Mouse (Mus musculus): ENCODE results near the gene Tsnax. TPM values are rescaled to one million over a fixed set of nuclear protein-coding genes. Genes with fewer than 3 reads are reported as not detected.

Gene Tsnax
- polyA plus RNA-seq (2015; fragmentation: Nextera tagmentation; extraction: Ambion mirVana): 136 and 149 TPM in 2 replicates

- Histone ChIP-seq H3K4me3 (peak within 1 kb of the TSS; percentile 99), H3K4me1 (peaks cover 6% of the 10 kb centered on the region; the same call in 1 of the 2 replicates), H3K4me2 (peak within 1 kb of the TSS; percentile 80), H3K9ac (peak within 1 kb of the TSS; percentile 98), H3K36me3 (peaks cover 30% of the 10 kb centered on the region), H3K27ac (peak within 1 kb of the TSS; percentile 82), H3K27me3 (no peaks in the 10 kb centered on the region; the same call in 1 of the 2 replicates), H3K9me3 (0 out of 2 replicates have a peak, but pooled peaks cover 2% of the 10 kb centered on the region)
- peak; percentile 94 for ATAC-seq (ENCODE audit: insufficient number of reproducible peaks, insufficient read depth, low FRiP score, low TSS enrichment, low read depth)
- WGBS: 3% methylated on average over 84 of the region's 84 CpGs
These were observed at the start of gene Tsnax for GRCm38 (mm10) chr8:125012695-125013627. TSS of gene Tsnax (plus strand) at chr8:125012997.

GRCm38 (mm10) chr8:124963246-124963645 lies 49.6 kb upstream of the Tsnax start:
- WGBS: 92% methylated on average over 5 of the region's 5 CpGs
- Histone ChIP-seq H3K36me3 (no peaks in the 10 kb centered on the region), H3K27me3 (no peaks in the 10 kb centered on the region), H3K27ac (no peak overlapping the region), H3K9ac (no peak overlapping the region), H3K4me2 (no peak overlapping the region), H3K4me3 (no peak overlapping the region), H3K4me1 (peaks cover 21% of the 10 kb centered on the region), H3K9me3 (no peaks in the 10 kb centered on the region)
- ATAC-seq (ENCODE audit: insufficient number of reproducible peaks, insufficient read depth, low FRiP score, low TSS enrichment, low read depth): no peak

GRCm38 (mm10) chr8:124964966-124965365 lies 47.8 kb upstream of the Tsnax start:
- Histone ChIP-seq H3K36me3 (no peaks in the 10 kb centered on the region), H3K27ac (no peak overlapping the region), H3K27me3 (no peaks in the 10 kb centered on the region), H3K9me3 (no peaks in the 10 kb centered on the region), H3K4me2 (no peak overlapping the region), H3K4me1 (peaks cover 20% of the 10 kb centered on the region), H3K9ac (no peak overlapping the region), H3K4me3 (no peak overlapping the region)
- 93% methylated on average over 8 of the region's 8 CpGs for WGBS
- ATAC-seq (ENCODE audit: insufficient number of reproducible peaks, insufficient read depth, low FRiP score, low TSS enrichment, low read depth): no peak

GRCm38 (mm10) chr8:124970312-124970933 lies 42.4 kb upstream of the Tsnax start:
- Histone ChIP-seq H3K36me3 (no peaks in the 10 kb centered on the region), H3K27ac (no peak overlapping the region), H3K9ac (no peak overlapping the region), H3K4me3 (no peak overlapping the region), H3K9me3 (0 out of 2 replicates have a peak, but pooled peaks cover 3% of the 10 kb centered on the region), H3K4me1 (peaks cover 11% of the 10 kb centered on the region), H3K4me2 (no peak overlapping the region), H3K27me3 (no peaks in the 10 kb centered on the region)
- 46% methylated on average over 6 of the region's 6 CpGs for WGBS
- ATAC-seq (ENCODE audit: insufficient number of reproducible peaks, insufficient read depth, low FRiP score, low TSS enrichment, low read depth): no peak

- no peaks in the 10 kb centered on the region for H3K36me3 ChIP-seq
- H3K9me3 ChIP-seq: 0 out of 2 replicates have a peak, but pooled peaks cover 3% of the 10 kb centered on the region
- H3K27me3 ChIP-seq: no peaks in the 10 kb centered on the region
- H3K4me2 ChIP-seq: no peak overlapping the region
- H3K27ac ChIP-seq: no peak overlapping the region
- no peak for ATAC-seq (ENCODE audit: insufficient number of reproducible peaks, insufficient read depth, low FRiP score, low TSS enrichment, low read depth)
- H3K9ac ChIP-seq: no peak overlapping the region
- no peak overlapping the region for H3K4me3 ChIP-seq
- 81% methylated on average over 8 of the region's 8 CpGs for WGBS
- peaks cover 13% of the 10 kb centered on the region for H3K4me1 ChIP-seq
These were observed 39.6 kb upstream of the Tsnax start for GRCm38 (mm10) chr8:124973221-124973620.

- no peaks in the 10 kb centered on the region for H3K36me3 ChIP-seq
- no peak overlapping the region for H3K9ac ChIP-seq
- WGBS: 76% methylated on average over 4 of the region's 4 CpGs
- no peak overlapping the region for H3K4me2 ChIP-seq
- H3K9me3 ChIP-seq: 0 out of 2 replicates have a peak, but pooled peaks cover 3% of the 10 kb centered on the region
- ATAC-seq (ENCODE audit: insufficient number of reproducible peaks, insufficient read depth, low FRiP score, low TSS enrichment, low read depth): no peak
- peaks cover 7% of the 10 kb centered on the region for H3K4me1 ChIP-seq
- no peak overlapping the region for H3K27ac ChIP-seq
- H3K4me3 ChIP-seq: no peak overlapping the region
- no peaks in the 10 kb centered on the region for H3K27me3 ChIP-seq
These were observed 38.5 kb upstream of the Tsnax start for GRCm38 (mm10) chr8:124974254-124974653.

GRCm38 (mm10) chr8:124976211-124976610 lies 36.6 kb upstream of the Tsnax start:
- no peak overlapping the region for H3K27ac ChIP-seq
- no peak overlapping the region for H3K4me3 ChIP-seq
- peaks cover 4% of the 10 kb centered on the region; the same call in 1 of the 2 replicates for H3K4me1 ChIP-seq
- ATAC-seq (ENCODE audit: insufficient number of reproducible peaks, insufficient read depth, low FRiP score, low TSS enrichment, low read depth): no peak
- H3K27me3 ChIP-seq: no peaks in the 10 kb centered on the region
- peaks cover 10% of the 10 kb centered on the region; the same call in 1 of the 2 replicates for H3K9me3 ChIP-seq
- H3K36me3 ChIP-seq: no peaks in the 10 kb centered on the region
- no peak overlapping the region for H3K9ac ChIP-seq
- 92% methylated on average over 6 of the region's 6 CpGs for WGBS
- H3K4me2 ChIP-seq: no peak overlapping the region

- H3K9me3 ChIP-seq: peaks cover 8% of the 10 kb centered on the region; the same call in 1 of the 2 replicates
- H3K4me1 ChIP-seq: peaks cover 4% of the 10 kb centered on the region; the same call in 1 of the 2 replicates
- no peak overlapping the region for H3K9ac ChIP-seq
- H3K4me3 ChIP-seq: no peak overlapping the region
- no peaks in the 10 kb centered on the region for H3K36me3 ChIP-seq
- H3K4me2 ChIP-seq: no peak overlapping the region
- no peak overlapping the region for H3K27ac ChIP-seq
- no peak for ATAC-seq (ENCODE audit: insufficient number of reproducible peaks, insufficient read depth, low FRiP score, low TSS enrichment, low read depth)
- no peaks in the 10 kb centered on the region for H3K27me3 ChIP-seq
- 80% methylated on average over 7 of the region's 7 CpGs for WGBS
These were observed 34.8 kb upstream of the Tsnax start for GRCm38 (mm10) chr8:124978026-124978425.

GRCm38 (mm10) chr8:124980036-124980435 lies 32.8 kb upstream of the Tsnax start:
- WGBS: 95% methylated on average over 3 of the region's 3 CpGs
- no peak overlapping the region for H3K27ac ChIP-seq
- no peak overlapping the region for H3K9ac ChIP-seq
- no peaks in the 10 kb centered on the region for H3K36me3 ChIP-seq
- H3K27me3 ChIP-seq: no peaks in the 10 kb centered on the region
- ATAC-seq (ENCODE audit: insufficient number of reproducible peaks, insufficient read depth, low FRiP score, low TSS enrichment, low read depth): no peak
- peaks cover 4% of the 10 kb centered on the region; the same call in 1 of the 2 replicates for H3K4me1 ChIP-seq
- H3K4me3 ChIP-seq: no peak overlapping the region
- peaks cover 8% of the 10 kb centered on the region; the same call in 1 of the 2 replicates for H3K9me3 ChIP-seq
- H3K4me2 ChIP-seq: no peak overlapping the region

GRCm38 (mm10) chr8:124980828-124981227 lies 32.0 kb upstream of the Tsnax start:
- no peak overlapping the region for H3K27ac ChIP-seq

GRCm38 (mm10) chr8:124990923-124991667 lies 21.7 kb upstream of the Tsnax start:
- ATAC-seq (ENCODE audit: insufficient number of reproducible peaks, insufficient read depth, low FRiP score, low TSS enrichment, low read depth): no peak; the same call in 1 of the 2 replicates
- 14% methylated on average over 17 of the region's 17 CpGs for WGBS
- no peaks in the 10 kb centered on the region for H3K36me3 ChIP-seq
- H3K4me2 ChIP-seq: peak overlapping the region; percentile 51
- H3K27ac ChIP-seq: no peak overlapping the region
- H3K4me3 ChIP-seq: 0 out of 2 replicates have a peak overlapping the region, but pooled peaks have one; percentile 16
- H3K9ac ChIP-seq: peak overlapping the region; percentile 37; the same call in 1 of the 2 replicates
- H3K4me1 ChIP-seq: peaks cover 7% of the 10 kb centered on the region
- peaks cover 8% of the 10 kb centered on the region; the same call in 1 of the 2 replicates for H3K27me3 ChIP-seq
- H3K9me3 ChIP-seq: no peaks in the 10 kb centered on the region

More at GRCm38 (mm10) chr8:124980828-124981227, 32.0 kb upstream of the Tsnax start:
- no peaks in the 10 kb centered on the region for H3K36me3 ChIP-seq
- no peak for ATAC-seq (ENCODE audit: insufficient number of reproducible peaks, insufficient read depth, low FRiP score, low TSS enrichment, low read depth)
- H3K4me1 ChIP-seq: no peaks in the 10 kb centered on the region
- 81% methylated on average over 8 of the region's 8 CpGs for WGBS
- no peak overlapping the region for H3K4me3 ChIP-seq
- H3K27me3 ChIP-seq: no peaks in the 10 kb centered on the region
- H3K9ac ChIP-seq: no peak overlapping the region
- peaks cover 8% of the 10 kb centered on the region; the same call in 1 of the 2 replicates for H3K9me3 ChIP-seq
- H3K4me2 ChIP-seq: no peak overlapping the region

Data from embryonic facial prominence, embryonic 13.5 days (tissue).